Mouse (Mus musculus): ENCODE measurements around the gene Gm20931.
"Not testable (repeated sequence)": the region's sequence is repeated elsewhere in the genome, so short reads cannot be mapped to it uniquely, and the experiment has no call there.

The Gm20931 gene

DNA sequence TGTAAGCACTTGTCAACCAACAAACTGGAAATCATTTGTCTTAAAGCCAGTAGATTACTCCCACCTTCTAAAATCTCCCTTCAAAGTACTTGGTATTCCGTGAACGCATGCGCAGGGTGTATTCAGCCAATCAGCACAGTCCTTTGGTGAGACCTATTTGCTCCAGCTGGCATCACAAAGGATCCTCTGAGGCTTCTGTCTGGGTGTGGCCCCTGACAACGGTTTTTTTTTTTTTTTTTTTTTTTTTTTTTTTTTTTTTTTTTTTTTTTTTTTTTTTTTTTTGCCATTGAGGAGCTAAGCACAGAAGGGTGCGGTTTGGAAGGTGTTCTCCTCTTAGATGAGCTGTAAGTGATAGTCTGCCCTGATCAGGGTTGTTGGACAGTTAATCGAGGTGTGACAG is at the start of gene Gm20931:
TSS of gene Gm20931 (plus strand) at position 301 of the 400 bp plus-strand sequence.
- in situ Hi-C loops (cut with MboI; ENCODE audit: low sequenced_read_pairs) = not testable (repeated sequence)
